ENCODE assay signal across 8 mouse cellular contexts in the genomic region with DNA sequence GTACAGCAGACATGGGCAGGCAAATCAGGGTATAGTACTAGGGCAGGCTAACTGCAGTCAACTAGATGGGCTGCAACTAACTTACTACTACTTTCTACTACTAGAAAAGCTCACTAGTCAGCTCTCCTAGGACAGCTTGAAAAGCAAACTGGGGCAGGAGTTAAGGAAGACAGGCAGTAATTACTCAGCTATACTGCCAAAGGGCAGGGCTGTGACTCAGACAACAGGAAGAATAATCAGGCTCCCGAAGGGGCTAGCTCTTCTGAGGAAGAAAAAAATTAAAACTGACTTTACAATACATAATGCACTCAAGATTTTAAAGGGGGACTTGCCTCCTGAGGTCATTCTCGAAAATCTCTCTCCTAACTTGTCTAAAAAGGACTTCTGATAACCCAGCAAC. TPM values are rescaled to one million over a fixed set of nuclear protein-coding genes. Genes with fewer than 3 reads are reported as not detected.
A peak's percentile ranks its signal among the peaks of the same experiment; 100 is the strongest.
DNase-seq lines count a peak whose midpoint lies in the region; ATAC-seq and TF ChIP-seq lines count a peak whose summit lies in the region.

No protein-coding gene starts in this region.

- peaks cover 2% of the 10 kb centered on the region; the same call in 1 of the 2 replicates for H3K36me3 ChIP-seq in ES-E14 (ENCODE audit: control insufficient read depth, insufficient read depth, low read length, poor library complexity, severe bottlenecking)
- H3K36me3 ChIP-seq in forebrain, embryonic 16.5 days (ENCODE audit: control insufficient read depth, insufficient read depth), result no peaks in the 10 kb centered on the region
- H3K36me3 ChIP-seq in liver, embryonic 14.5 days (replicated peaks; ENCODE audit: control insufficient read depth, insufficient read depth, low read depth), result peaks cover 19% of the 10 kb centered on the region

- in situ Hi-C loops in ES-E14 (cut with MboI; ENCODE audit: low sequenced_read_pairs in 2 of 2, unreplicated experiment in 2 of 2), result no loop called here

- no peak overlapping the region for H3K4me2 ChIP-seq in forebrain, embryonic 16.5 days (ENCODE audit: low read length)
- H3K4me2 ChIP-seq in liver, embryonic 14.5 days (ENCODE audit: low read depth), result no peak overlapping the region

- 61% methylated on average over 2 of the region's 2 CpGs for WGBS in forebrain, embryonic 16.5 days
- WGBS in liver, embryonic 14.5 days (ENCODE audit: insufficient replicate concordance), result 27% methylated on average over 2 of the region's 2 CpGs

- DNase-seq in kidney, adult 18-20 months, result peak; percentile 25
- DNase-seq in kidney, postnatal 36 days, result no peak
- DNase-seq in ES-E14 (ENCODE audit: low read depth, low spot score), result no peak
- no peak for DNase-seq in liver, embryonic 14.5 days (ENCODE audit: low read depth in 3 of 3, low spot score in 3 of 3)
- DNase-seq in embryo, embryonic 10 days (ENCODE audit: low spot score), result no peak
- DNase-seq in left cerebral cortex, adult 8-10 months (ENCODE audit: low spot score in 2 of 2), result no peak
- no peak for DNase-seq in thymus, postnatal 36 days

- peaks cover 12% of the 10 kb centered on the region in 2 experiments for H3K4me1 ChIP-seq in ES-E14 (ENCODE audit: control insufficient read depth in 2 of 2, insufficient read depth in 2 of 2, low read length in 2 of 2, poor library complexity in 1 of 2)
- H3K4me1 ChIP-seq in forebrain, embryonic 16.5 days (replicated peaks; ENCODE audit: control insufficient read depth, insufficient read depth, low read length), result peaks cover 63% of the 10 kb centered on the region
- peaks cover 22 to 51% of the 10 kb centered on the region in 2 experiments for H3K4me1 ChIP-seq in liver, embryonic 14.5 days (replicated peaks; ENCODE audit: control insufficient read depth in 2 of 2, insufficient read depth in 2 of 2, low read length in 1 of 2)

- H3K27ac ChIP-seq in ES-E14 (ENCODE audit: insufficient read depth, low read depth, low read length, poor library complexity, severe bottlenecking), result peak overlapping the region; percentile 16; the same call in 1 of the 2 replicates
- H3K27ac ChIP-seq in forebrain, embryonic 16.5 days (ENCODE audit: low read length), result peak overlapping the region; percentile 58
- peak overlapping the region; percentile 42 for H3K27ac ChIP-seq in liver, embryonic 14.5 days

- H3K27me3 ChIP-seq in forebrain, embryonic 16.5 days (replicated peaks; ENCODE audit: control insufficient read depth, insufficient read depth, low read length), result no peaks in the 10 kb centered on the region
- no peaks in the 10 kb centered on the region for H3K27me3 ChIP-seq in liver, embryonic 14.5 days (ENCODE audit: control insufficient read depth, insufficient read depth, low read length)

- no peak overlapping the region for H3K4me3 ChIP-seq in ES-E14 (ENCODE audit: insufficient read depth in 1 of 2, low read depth in 1 of 2, low read length in 2 of 2, poor library complexity in 1 of 2, severe bottlenecking in 1 of 2)
- H3K4me3 ChIP-seq in forebrain, embryonic 16.5 days (replicated peaks; ENCODE audit: low read length), result no peak overlapping the region
- H3K4me3 ChIP-seq in liver, embryonic 14.5 days (ENCODE audit: insufficient read depth in 1 of 2, low read depth in 2 of 2, low read length in 2 of 2), result no peak overlapping the region

- no peak for TF ChIP-seq EP300 in liver, embryonic 14.5 days (IDR thresholded peaks at IDR 0.05; ENCODE audit: low read depth)

- ATAC-seq in forebrain, embryonic 16.5 days, result no peak
- no peak for ATAC-seq in liver, embryonic 14.5 days (ENCODE audit: insufficient read depth)

- H3K9me3 ChIP-seq in ES-E14 (ENCODE audit: control insufficient read depth, insufficient read depth, low read depth, low read length), result no peaks in the 10 kb centered on the region
- no peaks in the 10 kb centered on the region for H3K9me3 ChIP-seq in forebrain, embryonic 16.5 days (ENCODE audit: control insufficient read depth, low read length)
- H3K9me3 ChIP-seq in liver, embryonic 14.5 days (ENCODE audit: control insufficient read depth, low read length), result no peaks in the 10 kb centered on the region

- peak overlapping the region; percentile 18; the same call in 1 of the 2 replicates for H3K9ac ChIP-seq in ES-E14 (ENCODE audit: insufficient read depth, low read depth, low read length, poor library complexity, severe bottlenecking)
- H3K9ac ChIP-seq in forebrain, embryonic 16.5 days (replicated peaks; ENCODE audit: low read depth, low read length), result no peak overlapping the region
- H3K9ac ChIP-seq in liver, embryonic 14.5 days (replicated peaks), result no peak overlapping the region; the same call in 1 of the 2 replicates

- TF ChIP-seq CTCF in liver, embryonic 14.5 days (IDR thresholded peaks at IDR 0.05; ENCODE audit: low read depth), result no peak

TF ChIP-seq in ES-E14, 5 proteins besides CTCF, POLR2A, EP300 and RAD21:
- TF ChIP-seq ZNF384 (IDR thresholded peaks at IDR 0.05; ENCODE audit: low read depth, low read length) (no peak), HCFC1 (IDR thresholded peaks at IDR 0.05; ENCODE audit: borderline replicate concordance, insufficient read depth, low read length) (no peak), MAFK (IDR thresholded peaks at IDR 0.05; ENCODE audit: insufficient read depth, low read depth, low read length) (no peak), CHD2 (IDR thresholded peaks at IDR 0.05; ENCODE audit: low read depth, low read length) (no peak), ZC3H11A (IDR thresholded peaks at IDR 0.05; ENCODE audit: borderline replicate concordance, low read depth, low read length) (no peak)

RNA-seq across cellular contexts. Expression of a gene that starts 8.2 kb away (rescaled TPM):
- total RNA-seq in ES-E14 (2012; rRNA removed), result 46.6 and 70.8 TPM in 2 replicates
- 56.8 and 60.2 TPM in 2 replicates for polyA plus RNA-seq in forebrain, embryonic 16.5 days (2015; fragmentation: Nextera tagmentation; extraction: Ambion mirVana)
- 12.0 and 13.1 TPM in 2 replicates for polyA plus RNA-seq in liver, embryonic 14.5 days (2012; rRNA removed)
- 14.8 and 17.4 TPM in 2 replicates for polyA plus RNA-seq in liver, embryonic 14.5 days (2014; fragmentation: Nextera tagmentation; extraction: Ambion mirVana)
- 10 to 100 TPM; 45.2 to 57.4 (median 48.6) TPM for total RNA-seq in left cerebral cortex, adult 8-10 months (2022)
